ENCODE assay signal across 24 mouse cellular contexts in genomic region chr3:54672111-54672510, GRCm38 (mm10). TPM values are rescaled to one million over a fixed set of nuclear protein-coding genes. Genes with fewer than 3 reads are reported as not detected.
DNase-seq lines count a peak whose midpoint lies in the region; ATAC-seq and TF ChIP-seq lines count a peak whose summit lies in the region.
"Had no signal": no experiment of that assay in that cellular context is flagged by ENCODE, and none has a peak within 500 bp of the region (broad histone marks: within the 10 kb centered on the region; RNA-seq: fewer than 3 reads in every experiment).

No protein-coding gene starts in this region.

- H3K36me3 ChIP-seq in forebrain, embryonic 13.5 days (ENCODE audit: poor library complexity, severe bottlenecking), result no peaks in the 10 kb centered on the region
- H3K36me3 ChIP-seq in forebrain, embryonic 11.5 days (ENCODE audit: control insufficient read depth, insufficient read depth, low read length), result no peaks in the 10 kb centered on the region
- no peaks in the 10 kb centered on the region for H3K36me3 ChIP-seq in heart, embryonic 10.5 days
- no peaks in the 10 kb centered on the region for H3K36me3 ChIP-seq in embryonic facial prominence, embryonic 14.5 days (ENCODE audit: control insufficient read depth, insufficient read depth, low read length)
- H3K36me3 ChIP-seq: G1E; heart, embryonic 15.5 days; hindbrain, embryonic 12.5 days had no signal

- no peaks in the 10 kb centered on the region for H3K9me3 ChIP-seq in forebrain, embryonic 13.5 days (replicated peaks)
- H3K9me3 ChIP-seq in forebrain, embryonic 11.5 days (ENCODE audit: control insufficient read depth, low read length), result no peaks in the 10 kb centered on the region
- H3K9me3 ChIP-seq in heart, embryonic 10.5 days, result no peaks in the 10 kb centered on the region
- no peaks in the 10 kb centered on the region for H3K9me3 ChIP-seq in embryonic facial prominence, embryonic 14.5 days (ENCODE audit: control insufficient read depth, low read length)
- H3K9me3 ChIP-seq: G1E; heart, embryonic 15.5 days; hindbrain, embryonic 12.5 days had no signal

- 70% methylated on average over 3 of the region's 3 CpGs for WGBS in forebrain, embryonic 13.5 days
- WGBS in forebrain, embryonic 11.5 days, result 75% methylated on average over 3 of the region's 3 CpGs
- WGBS in heart, embryonic 10.5 days, result 72% methylated on average over 3 of the region's 3 CpGs
- WGBS in embryonic facial prominence, embryonic 14.5 days, result 69% methylated on average over 3 of the region's 3 CpGs

- intact Hi-C loops in heart, postnatal 25 days (cut with DNase I), result no loop called here
- intact Hi-C loops in gastrocnemius, adult 2 months (cut with DNase I), result loop anchor here (1.0 kb wide), 1 partner anchor 314 kb away; no protein-coding TSS in a partner anchor

- H3K4me2 ChIP-seq in forebrain, embryonic 13.5 days, result no peak overlapping the region
- H3K4me2 ChIP-seq in forebrain, embryonic 11.5 days (ENCODE audit: low read depth, low read length, severe bottlenecking), result no peak overlapping the region
- no peak overlapping the region for H3K4me2 ChIP-seq in embryonic facial prominence, embryonic 14.5 days (ENCODE audit: low read depth, low read length)
- H3K4me2 ChIP-seq: heart, embryonic 11.5 days; heart, embryonic 15.5 days; hindbrain, embryonic 12.5 days had no signal

- H3K9ac ChIP-seq in forebrain, embryonic 13.5 days, result no peak overlapping the region
- no peak overlapping the region for H3K9ac ChIP-seq in forebrain, embryonic 11.5 days (ENCODE audit: low read length)
- no peak overlapping the region for H3K9ac ChIP-seq in embryonic facial prominence, embryonic 14.5 days (ENCODE audit: low read depth, low read length)
- H3K9ac ChIP-seq: heart, embryonic 15.5 days; hindbrain, embryonic 12.5 days had no signal

- no peak overlapping the region for H3K27ac ChIP-seq in forebrain, embryonic 13.5 days
- H3K27ac ChIP-seq in forebrain, embryonic 11.5 days (ENCODE audit: low read depth, low read length), result no peak overlapping the region
- no peak overlapping the region for H3K27ac ChIP-seq in heart, embryonic 10.5 days
- peak overlapping the region; percentile 42; the same call in 1 of the 2 replicates for H3K27ac ChIP-seq in embryonic facial prominence, embryonic 14.5 days (replicated peaks; ENCODE audit: low read depth, low read length)
- no peak overlapping the region for H3K27ac ChIP-seq in gastrocnemius, adult 2 months
- H3K27ac ChIP-seq: heart, embryonic 15.5 days; hindbrain, embryonic 12.5 days; kidney, postnatal 0 days had no signal

- TF ChIP-seq CTCF in gastrocnemius, adult 2 months (IDR thresholded peaks at IDR 0.05), result no peak

- DNase-seq in forebrain, embryonic 11.5 days (ENCODE audit: low spot score), result no peak
- peak; percentile 47 for DNase-seq in heart, embryonic 10.5 days (ENCODE audit: low spot score)
- DNase-seq in heart, postnatal 25 days (ENCODE audit: low spot score), result no peak
- DNase-seq in 3T3-L1 (ENCODE audit: low read depth, low spot score), result peak; percentile 67
- no peak for DNase-seq in embryonic facial prominence, embryonic 14.5 days (ENCODE audit: low spot score)
- no peak for DNase-seq in gastrocnemius, adult 2 months
- no peak for DNase-seq in cerebellum, postnatal 14 days
- DNase-seq: adrenal gland, adult 8-10 months; cerebellum, adult 2 months; cerebellum, postnatal 25 days; gastrocnemius, postnatal 36 days; kidney, adult 11 months had no signal

- no peaks in the 10 kb centered on the region for H3K27me3 ChIP-seq in forebrain, embryonic 13.5 days
- H3K27me3 ChIP-seq in forebrain, embryonic 11.5 days (ENCODE audit: control insufficient read depth, insufficient read depth, low read length), result no peaks in the 10 kb centered on the region
- H3K27me3 ChIP-seq in heart, embryonic 10.5 days (ENCODE audit: insufficient read depth, poor library complexity, severe bottlenecking), result no peaks in the 10 kb centered on the region
- H3K27me3 ChIP-seq in embryonic facial prominence, embryonic 14.5 days (replicated peaks; ENCODE audit: control insufficient read depth, insufficient read depth, low read length), result no peaks in the 10 kb centered on the region
- H3K27me3 ChIP-seq: heart, embryonic 15.5 days; hindbrain, embryonic 12.5 days had no signal

- H3K4me1 ChIP-seq in forebrain, embryonic 13.5 days, result 0 out of 2 replicates have a peak, but pooled peaks cover 4% of the 10 kb centered on the region
- H3K4me1 ChIP-seq in forebrain, embryonic 11.5 days (replicated peaks; ENCODE audit: control insufficient read depth, insufficient read depth, low read length), result no peaks in the 10 kb centered on the region
- H3K4me1 ChIP-seq in heart, embryonic 10.5 days, result no peaks in the 10 kb centered on the region
- peaks cover 9% of the 10 kb centered on the region; the same call in 1 of the 2 replicates for H3K4me1 ChIP-seq in embryonic facial prominence, embryonic 14.5 days (ENCODE audit: control insufficient read depth, insufficient read depth, low read length)
- H3K4me1 ChIP-seq: heart, embryonic 15.5 days; hindbrain, embryonic 12.5 days had no signal

- H3K4me3 ChIP-seq in forebrain, embryonic 13.5 days, result no peak overlapping the region
- H3K4me3 ChIP-seq in forebrain, embryonic 11.5 days (ENCODE audit: low read depth, low read length), result no peak overlapping the region
- H3K4me3 ChIP-seq in heart, embryonic 10.5 days, result no peak overlapping the region
- H3K4me3 ChIP-seq in embryonic facial prominence, embryonic 14.5 days (ENCODE audit: low read depth, low read length), result no peak overlapping the region
- H3K4me3 ChIP-seq in gastrocnemius, adult 2 months, result no peak overlapping the region
- H3K4me3 ChIP-seq: heart, embryonic 15.5 days; hindbrain, embryonic 12.5 days had no signal

- peak; percentile 27; the same call in 1 of the 2 replicates for ATAC-seq in forebrain, embryonic 13.5 days
- no peak for ATAC-seq in forebrain, embryonic 11.5 days (replicated peaks; ENCODE audit: low FRiP score)
- no peak for ATAC-seq in embryonic facial prominence, embryonic 14.5 days (ENCODE audit: low read depth)
- ATAC-seq: activated CD4-positive, CD25-positive, alpha-beta regulatory T cell, adult 4 months had no signal

RNA-seq across cellular contexts. Expression of gene Supt20, which starts 20.5 kb away (rescaled TPM):
- polyA plus RNA-seq in forebrain, embryonic 13.5 days (2015; fragmentation: Nextera tagmentation; extraction: Ambion mirVana), result 98.1 and 100.0 TPM in 2 replicates
- 123 and 129 TPM in 2 replicates for polyA plus RNA-seq in forebrain, embryonic 11.5 days (2014; fragmentation: Nextera tagmentation; extraction: Ambion mirVana)
- 77.3 and 91.8 TPM in 2 replicates for polyA plus RNA-seq in heart, embryonic 10.5 days (2016; fragmentation: Nextera tagmentation; extraction: Ambion mirVana)
- 10 to 100 TPM; 18.4 to 18.9 TPM for total RNA-seq in heart, postnatal 25 days (2021)
- 91.3 and 101 TPM in 2 replicates for polyA plus RNA-seq in embryonic facial prominence, embryonic 14.5 days (2014; fragmentation: Nextera tagmentation; extraction: Ambion mirVana)
- total RNA-seq in gastrocnemius, adult 2 months (2021), result 10 to 100 TPM in 1 of 2 experiments, 1 to 10 TPM in 1; 9.5 to 13.3 TPM

RNA-seq across cellular contexts. Expression of gene Gm21958, which starts 42.0 kb away (rescaled TPM):
- polyA plus RNA-seq in forebrain, embryonic 13.5 days (2015; fragmentation: Nextera tagmentation; extraction: Ambion mirVana), result 0.72 TPM in 1 of 2 replicates, not detected in the other
- 1.0 and 1.8 TPM in 2 replicates for polyA plus RNA-seq in forebrain, embryonic 11.5 days (2014; fragmentation: Nextera tagmentation; extraction: Ambion mirVana)
- polyA plus RNA-seq in heart, embryonic 10.5 days (2016; fragmentation: Nextera tagmentation; extraction: Ambion mirVana), result 0.63 TPM in 1 of 2 replicates, not detected in the other
- not detected for total RNA-seq in heart, postnatal 25 days (2021)
- 0.57 TPM in 1 of 2 replicates, not detected in the other for polyA plus RNA-seq in embryonic facial prominence, embryonic 14.5 days (2014; fragmentation: Nextera tagmentation; extraction: Ambion mirVana)
- not detected for total RNA-seq in gastrocnemius, adult 2 months (2021)
- total RNA-seq: adrenal gland, adult 8-10 months; adrenal gland, postnatal 36 days; G1E; gastrocnemius, adult 8-10 months; gastrocnemius, postnatal 36 days; heart, adult 18-20 months; heart, postnatal 14 days had no signal
- polyA plus RNA-seq: cerebellum, adult 2 months; cortical plate, adult 2 months; G1E had no signal

Comparison
In these comparisons a context has a peak if more than half of its experiments do, and no peak if none do; other contexts are left out.
1. DNase-seq: peak in heart, embryonic 10.5 days (single experiment) and 3T3-L1 (single experiment); none in forebrain, embryonic 11.5 days (single experiment), heart, postnatal 25 days (single experiment), embryonic facial prominence, embryonic 14.5 days (single experiment), gastrocnemius, adult 2 months (single experiment) and cerebellum, postnatal 14 days (0 of 2).